Comparison of ENCODE assay signal across 17 mouse cellular contexts in the genomic region with DNA sequence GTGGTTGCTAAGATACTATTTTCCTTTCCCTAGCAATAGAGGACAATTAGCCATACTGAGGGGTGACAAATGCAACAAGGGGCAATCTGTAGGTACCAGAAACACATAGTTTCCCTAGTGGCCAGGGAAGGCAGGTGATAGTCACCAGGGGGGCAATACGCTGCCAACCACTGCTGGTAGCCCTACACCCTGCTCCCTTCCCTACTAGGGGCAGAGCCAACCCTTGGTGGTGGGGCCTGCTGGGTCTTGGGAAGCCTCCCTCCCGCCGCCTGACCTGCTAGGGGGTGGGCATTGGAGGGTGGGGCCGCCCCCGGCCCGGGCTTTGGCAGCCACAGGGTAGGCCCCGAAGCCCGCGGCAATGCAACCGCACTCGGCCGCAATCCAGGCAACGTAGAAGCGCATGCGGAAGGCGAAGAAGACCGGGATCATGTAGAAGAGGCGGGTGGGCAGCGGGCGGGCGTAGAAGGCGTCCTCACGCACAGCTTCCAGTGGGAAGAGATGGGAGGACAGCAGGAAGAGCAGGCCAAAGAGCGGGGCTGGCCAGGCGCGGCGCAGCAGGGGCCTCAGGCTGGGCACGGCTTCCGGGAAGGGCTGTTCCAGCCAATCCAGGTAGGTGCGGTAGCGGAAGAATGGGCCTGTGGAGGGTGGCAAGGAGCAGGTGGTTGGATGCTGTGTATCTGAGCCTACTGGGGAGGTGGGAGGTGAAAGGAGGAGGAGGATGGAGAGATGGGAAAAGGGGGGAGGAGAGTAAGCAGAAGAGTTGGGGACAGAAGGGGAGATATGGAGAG. TPM values are rescaled to one million over a fixed set of nuclear protein-coding genes. Genes with fewer than 3 reads are reported as not detected.
A peak's percentile ranks its signal among the peaks of the same experiment; 100 is the strongest.
DNase-seq lines count a peak whose midpoint lies in the region; ATAC-seq and TF ChIP-seq lines count a peak whose summit lies in the region.
"Had no signal": no experiment of that assay in that cellular context is flagged by ENCODE, and none has a peak within 500 bp of the region (broad histone marks: within the 10 kb centered on the region; RNA-seq: fewer than 3 reads in every experiment).

No protein-coding gene starts in this region.

- H3K4me2 ChIP-seq in forebrain, embryonic 13.5 days = no peak overlapping the region
- H3K4me2 ChIP-seq in forebrain, embryonic 12.5 days = no peak overlapping the region
- no peak overlapping the region for H3K4me2 ChIP-seq in midbrain, embryonic 12.5 days (replicated peaks)
- H3K4me2 ChIP-seq in heart, embryonic 11.5 days = no peak overlapping the region
- H3K4me2 ChIP-seq: liver, embryonic 13.5 days had no signal

- H3K4me3 ChIP-seq in forebrain, embryonic 13.5 days = no peak overlapping the region
- no peak overlapping the region for H3K4me3 ChIP-seq in forebrain, embryonic 12.5 days (replicated peaks)
- peak overlapping the region; percentile 77 for H3K4me3 ChIP-seq in E14TG2a.4 (replicated peaks; ENCODE audit: low read length)
- no peak overlapping the region for H3K4me3 ChIP-seq in midbrain, embryonic 12.5 days
- H3K4me3 ChIP-seq in heart, embryonic 11.5 days (ENCODE audit: low read depth, low read length) = no peak overlapping the region
- H3K4me3 ChIP-seq: erythroblast, embryonic 14.5 days; gastrocnemius, adult 2 months; liver, embryonic 13.5 days had no signal

- TF ChIP-seq CTCF in E14TG2a.4 (conservative IDR thresholded peaks at IDR 0.05; ENCODE audit: low read length) = no peak

- no peaks in the 10 kb centered on the region for H3K9me3 ChIP-seq in forebrain, embryonic 13.5 days (replicated peaks)
- H3K9me3 ChIP-seq in forebrain, embryonic 12.5 days = no peaks in the 10 kb centered on the region
- H3K9me3 ChIP-seq in E14TG2a.4 (ENCODE audit: low read length) = no peaks in the 10 kb centered on the region
- no peaks in the 10 kb centered on the region for H3K9me3 ChIP-seq in midbrain, embryonic 12.5 days
- H3K9me3 ChIP-seq in heart, embryonic 11.5 days (replicated peaks; ENCODE audit: control insufficient read depth, low read length) = no peaks in the 10 kb centered on the region
- H3K9me3 ChIP-seq: liver, embryonic 13.5 days had no signal

- H3K4me1 ChIP-seq in forebrain, embryonic 13.5 days = peaks cover 8% of the 10 kb centered on the region
- H3K4me1 ChIP-seq in forebrain, embryonic 12.5 days = peaks cover 18% of the 10 kb centered on the region
- H3K4me1 ChIP-seq in E14TG2a.4 (replicated peaks; ENCODE audit: low read depth, low read length) = peaks cover 22% of the 10 kb centered on the region
- H3K4me1 ChIP-seq in midbrain, embryonic 12.5 days = peaks cover 18% of the 10 kb centered on the region
- no peaks in the 10 kb centered on the region for H3K4me1 ChIP-seq in heart, embryonic 11.5 days (ENCODE audit: control insufficient read depth, insufficient read depth, low read length)
- H3K4me1 ChIP-seq: liver, embryonic 13.5 days had no signal

- peaks cover 39% of the 10 kb centered on the region for H3K36me3 ChIP-seq in forebrain, embryonic 13.5 days (ENCODE audit: poor library complexity, severe bottlenecking)
- H3K36me3 ChIP-seq in forebrain, embryonic 12.5 days (replicated peaks) = 0 out of 2 replicates have a peak, but pooled peaks cover 18% of the 10 kb centered on the region
- H3K36me3 ChIP-seq in E14TG2a.4 (ENCODE audit: insufficient read depth, low read length) = peaks cover 59% of the 10 kb centered on the region
- peaks cover 21% of the 10 kb centered on the region for H3K36me3 ChIP-seq in midbrain, embryonic 12.5 days
- peaks cover 14% of the 10 kb centered on the region for H3K36me3 ChIP-seq in heart, embryonic 11.5 days (ENCODE audit: control insufficient read depth, insufficient read depth, low read length)

- whole genome bisulfite sequencing in forebrain, embryonic 13.5 days = 90% methylated on average over 31 of the region's 31 CpGs
- WGBS in forebrain, embryonic 12.5 days = 81% methylated on average over 31 of the region's 31 CpGs
- WGBS in midbrain, embryonic 12.5 days = 85% methylated on average over 31 of the region's 31 CpGs
- WGBS in heart, embryonic 11.5 days (ENCODE audit: insufficient replicate concordance) = 77% methylated on average over 31 of the region's 31 CpGs

- no peak for ATAC-seq in forebrain, embryonic 13.5 days
- no peak for ATAC-seq in forebrain, embryonic 12.5 days (ENCODE audit: low FRiP score)
- ATAC-seq in midbrain, embryonic 12.5 days (ENCODE audit: low FRiP score, low read depth) = no peak; the same call in 1 of the 2 replicates
- ATAC-seq in heart, embryonic 11.5 days (replicated peaks; ENCODE audit: insufficient number of reproducible peaks, low FRiP score, low TSS enrichment) = no peak

- H3K9ac ChIP-seq in forebrain, embryonic 13.5 days = no peak overlapping the region
- H3K9ac ChIP-seq in forebrain, embryonic 12.5 days = no peak overlapping the region
- H3K9ac ChIP-seq in midbrain, embryonic 12.5 days (replicated peaks) = peak overlapping the region; percentile 24; the same call in 1 of the 2 replicates
- no peak overlapping the region for H3K9ac ChIP-seq in heart, embryonic 11.5 days (ENCODE audit: low read depth, low read length)
- H3K9ac ChIP-seq: liver, embryonic 13.5 days had no signal

- H3K27me3 ChIP-seq in forebrain, embryonic 13.5 days = no peaks in the 10 kb centered on the region
- no peaks in the 10 kb centered on the region for H3K27me3 ChIP-seq in forebrain, embryonic 12.5 days
- H3K27me3 ChIP-seq in E14TG2a.4 (ENCODE audit: insufficient read depth, low read length) = no peaks in the 10 kb centered on the region
- H3K27me3 ChIP-seq in midbrain, embryonic 12.5 days = no peaks in the 10 kb centered on the region
- H3K27me3 ChIP-seq in heart, embryonic 11.5 days (ENCODE audit: control insufficient read depth, insufficient read depth, low read length) = no peaks in the 10 kb centered on the region
- H3K27me3 ChIP-seq: liver, embryonic 13.5 days had no signal

- H3K27ac ChIP-seq in forebrain, embryonic 13.5 days = peak overlapping the region; percentile 75
- H3K27ac ChIP-seq in forebrain, embryonic 12.5 days = no peak overlapping the region
- H3K27ac ChIP-seq in midbrain, embryonic 12.5 days (replicated peaks) = peak overlapping the region; percentile 73; the same call in 1 of the 2 replicates
- no peak overlapping the region for H3K27ac ChIP-seq in heart, embryonic 11.5 days (ENCODE audit: low read depth, low read length)
- H3K27ac ChIP-seq: gastrocnemius, adult 2 months; liver, embryonic 13.5 days had no signal

- DNase-seq in cerebellum, adult 9-11 months = peak; percentile 83
- no peak for DNase-seq in thymus, postnatal 0 days (ENCODE audit: low spot score)
- DNase-seq in kidney, adult 9 months = no peak
- DNase-seq: B cell, adult 2 months; gastrocnemius, adult 2 months; heart, postnatal 36 days; kidney, adult 2 months; liver, embryonic 13.5 days; lung, postnatal 14 days; retina, postnatal 1 day; thymus, adult 18-20 months had no signal

RNA-seq across cellular contexts. Expression of a gene that starts 7.1 kb away (rescaled TPM):
- polyA plus RNA-seq in forebrain, embryonic 13.5 days (2015; fragmentation: Nextera tagmentation; extraction: Ambion mirVana) = 227 and 236 TPM in 2 replicates
- polyA plus RNA-seq in forebrain, embryonic 12.5 days (2016; fragmentation: Nextera tagmentation; extraction: Ambion mirVana) = 204 and 215 TPM in 2 replicates
- polyA plus RNA-seq in midbrain, embryonic 12.5 days (2016; fragmentation: Nextera tagmentation; extraction: Ambion mirVana) = 202 and 212 TPM in 2 replicates
- polyA plus RNA-seq in thymus, postnatal 0 days (2015; fragmentation: Nextera tagmentation; extraction: Ambion mirVana) = 67.5 and 70.1 TPM in 2 replicates
- 173 and 197 TPM in 2 replicates for polyA plus RNA-seq in heart, embryonic 11.5 days (2014; fragmentation: Nextera tagmentation; extraction: Ambion mirVana)

RNA-seq across cellular contexts. Expression of a gene that starts 7.7 kb away (rescaled TPM):
- polyA plus RNA-seq in forebrain, embryonic 13.5 days (2015; fragmentation: Nextera tagmentation; extraction: Ambion mirVana) = 36.2 and 41.6 TPM in 2 replicates
- 39.5 and 40.8 TPM in 2 replicates for polyA plus RNA-seq in forebrain, embryonic 12.5 days (2016; fragmentation: Nextera tagmentation; extraction: Ambion mirVana)
- polyA plus RNA-seq in midbrain, embryonic 12.5 days (2016; fragmentation: Nextera tagmentation; extraction: Ambion mirVana) = 37.9 and 42.6 TPM in 2 replicates
- polyA plus RNA-seq in thymus, postnatal 0 days (2015; fragmentation: Nextera tagmentation; extraction: Ambion mirVana) = 36.0 and 40.1 TPM in 2 replicates
- 23.9 and 30.2 TPM in 2 replicates for polyA plus RNA-seq in heart, embryonic 11.5 days (2014; fragmentation: Nextera tagmentation; extraction: Ambion mirVana)

RNA-seq across cellular contexts. Expression of a gene that starts 8.2 kb away (rescaled TPM):
- 2.1 and 3.4 TPM in 2 replicates for polyA plus RNA-seq in forebrain, embryonic 13.5 days (2015; fragmentation: Nextera tagmentation; extraction: Ambion mirVana)
- 2.9 and 3.1 TPM in 2 replicates for polyA plus RNA-seq in forebrain, embryonic 12.5 days (2016; fragmentation: Nextera tagmentation; extraction: Ambion mirVana)
- 2.8 and 3.1 TPM in 2 replicates for polyA plus RNA-seq in midbrain, embryonic 12.5 days (2016; fragmentation: Nextera tagmentation; extraction: Ambion mirVana)
- polyA plus RNA-seq in thymus, postnatal 0 days (2015; fragmentation: Nextera tagmentation; extraction: Ambion mirVana) = 12.5 TPM in 2 replicates
- polyA plus RNA-seq in heart, embryonic 11.5 days (2014; fragmentation: Nextera tagmentation; extraction: Ambion mirVana) = 5.7 and 6.2 TPM in 2 replicates

RNA-seq across cellular contexts. Expression of a gene that starts 18.2 kb away (rescaled TPM):
- 1,199 and 1,336 TPM in 2 replicates for polyA plus RNA-seq in forebrain, embryonic 13.5 days (2015; fragmentation: Nextera tagmentation; extraction: Ambion mirVana)
- polyA plus RNA-seq in forebrain, embryonic 12.5 days (2016; fragmentation: Nextera tagmentation; extraction: Ambion mirVana) = 1,127 and 1,163 TPM in 2 replicates
- polyA plus RNA-seq in midbrain, embryonic 12.5 days (2016; fragmentation: Nextera tagmentation; extraction: Ambion mirVana) = 1,015 and 1,051 TPM in 2 replicates
- polyA plus RNA-seq in thymus, postnatal 0 days (2015; fragmentation: Nextera tagmentation; extraction: Ambion mirVana) = 2,079 and 2,116 TPM in 2 replicates
- 925 and 966 TPM in 2 replicates for polyA plus RNA-seq in heart, embryonic 11.5 days (2014; fragmentation: Nextera tagmentation; extraction: Ambion mirVana)

RNA-seq across cellular contexts. Expression of a gene that starts 20.0 kb away (rescaled TPM):
- polyA plus RNA-seq in forebrain, embryonic 13.5 days (2015; fragmentation: Nextera tagmentation; extraction: Ambion mirVana) = 16.1 and 19.2 TPM in 2 replicates
- polyA plus RNA-seq in forebrain, embryonic 12.5 days (2016; fragmentation: Nextera tagmentation; extraction: Ambion mirVana) = 20.4 and 21.7 TPM in 2 replicates
- polyA plus RNA-seq in midbrain, embryonic 12.5 days (2016; fragmentation: Nextera tagmentation; extraction: Ambion mirVana) = 23.1 and 25.6 TPM in 2 replicates
- 20.7 and 22.9 TPM in 2 replicates for polyA plus RNA-seq in thymus, postnatal 0 days (2015; fragmentation: Nextera tagmentation; extraction: Ambion mirVana)
- 16.3 and 16.6 TPM in 2 replicates for polyA plus RNA-seq in heart, embryonic 11.5 days (2014; fragmentation: Nextera tagmentation; extraction: Ambion mirVana)

Comparison
In these comparisons a context has a peak if more than half of its experiments do, and no peak if none do; other contexts are left out.
1. H3K27ac ChIP-seq: peak in forebrain, embryonic 13.5 days (single experiment) and midbrain, embryonic 12.5 days (single experiment); none in forebrain, embryonic 12.5 days (single experiment) and heart, embryonic 11.5 days (single experiment).